Mouse (Mus musculus) lung, embryonic 14.5 days (tissue): ENCODE results near the gene Eif2b4. TPM values are rescaled to one million over a fixed set of nuclear protein-coding genes. Genes with fewer than 3 reads are reported as not detected.

Experiments
- ATAC-seq: fragments of 200-750 bp; cut with Nextera tagmentation; 2 replicates; pipeline ENCODE4 v1.8.0; 2017; ENCODE audit warnings: mild to moderate bottlenecking, moderate TSS enrichment, moderate library complexity; ENCODE audit not compliant: insufficient read depth
- DNase-seq: peaks from one replicate; pipeline ENCODE4 v3.0.0-alpha.2; 2015
- H3K27ac ChIP-seq: fragments of 300-500 bp; sonication (generic); 2 replicates; pipeline ENCODE4 v1.5.1; 2014; ENCODE audit warnings: low read depth, mild to moderate bottlenecking, moderate library complexity
- H3K27me3 ChIP-seq: fragments of 300-500 bp; sonication (generic); 2 replicates; pipeline ENCODE4 v1.6.1; 2014; ENCODE audit warnings: low read length, control low read depth; ENCODE audit not compliant: insufficient read depth
- H3K36me3 ChIP-seq: fragments of 300-500 bp; sonication (generic); 2 replicates; pipeline ENCODE4 v1.6.1; 2014; ENCODE audit warnings: control low read depth; ENCODE audit not compliant: insufficient read depth
- H3K4me1 ChIP-seq: fragments of 300-500 bp; sonication (generic); 2 replicates; pipeline ENCODE4 v1.6.1; 2014; ENCODE audit warnings: antibody characterized with exemption, control low read depth; ENCODE audit not compliant: insufficient read depth
- H3K4me2 ChIP-seq: fragments of 300-500 bp; sonication (generic); 2 replicates; pipeline ENCODE4 v1.6.1; 2014; ENCODE audit warnings: mild to moderate bottlenecking
- H3K4me3 ChIP-seq: fragments of 300-500 bp; sonication (generic); 2 replicates; pipeline ENCODE4 v1.5.1; 2014; ENCODE audit warnings: low read depth, low read length
- H3K9ac ChIP-seq: fragments of 300-500 bp; sonication (generic); 2 replicates; pipeline ENCODE4 v1.6.1; 2014
- H3K9me3 ChIP-seq: fragments of 300-500 bp; sonication (generic); 2 replicates; pipeline ENCODE4 v1.6.1; 2016; ENCODE audit warnings: low read depth, low read length, control low read depth
- CTCF ChIP-seq: IDR thresholded peaks from 2 replicates; pipeline ENCODE4 v1.5.1; 2016; ENCODE audit warnings: antibody characterized with exemption, low read depth
- WGBS: fragments of 180-500 bp; shearing (Covaris S2); extraction: QIAGEN DNeasy Blood & Tissue Kit; methylation state at CpG from one replicate; pipeline ENCODE4 v1.1.7; 2014; 5-methylcytosine and 5-hydroxymethylcytosine counted together
- polyA plus RNA-seq: library from polyadenylated mRNA; unstranded; fragments of >200 nt; fragmentation: Nextera tagmentation; extraction: Ambion mirVana; gene quantifications from 2 replicates; pipeline ENCODE4 v1.2.1, GENCODE M21; 2014

The Eif2b4 gene
- polyA plus RNA-seq, 1 experiment from 2014 or later = 64.2 TPM

DNA sequence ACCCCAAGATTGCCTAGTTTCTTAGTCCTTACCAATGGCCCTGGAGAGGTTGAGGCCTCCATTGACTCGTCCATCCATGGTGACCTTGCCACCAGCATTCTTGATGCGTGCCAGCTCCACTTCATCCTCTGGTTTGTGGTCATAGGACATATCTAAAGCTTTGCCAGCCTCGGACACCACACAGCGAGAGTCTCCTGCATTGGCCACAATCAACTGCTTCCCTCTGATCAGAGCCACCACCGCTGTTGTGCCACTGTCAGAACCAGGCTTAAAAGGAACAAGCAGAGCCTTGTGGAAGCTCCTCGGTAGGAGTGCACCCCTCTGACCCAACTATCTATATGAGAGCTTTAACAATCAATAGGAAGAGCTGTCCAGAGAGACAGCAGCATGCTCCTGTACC, 11.2 kb upstream of the Eif2b4 start:
- Histone ChIP-seq H3K27me3 (no peaks in the 10 kb centered on the region), H3K9me3 (peaks cover 6% of the 10 kb centered on the region; the same call in 1 of the 2 replicates)

DNA sequence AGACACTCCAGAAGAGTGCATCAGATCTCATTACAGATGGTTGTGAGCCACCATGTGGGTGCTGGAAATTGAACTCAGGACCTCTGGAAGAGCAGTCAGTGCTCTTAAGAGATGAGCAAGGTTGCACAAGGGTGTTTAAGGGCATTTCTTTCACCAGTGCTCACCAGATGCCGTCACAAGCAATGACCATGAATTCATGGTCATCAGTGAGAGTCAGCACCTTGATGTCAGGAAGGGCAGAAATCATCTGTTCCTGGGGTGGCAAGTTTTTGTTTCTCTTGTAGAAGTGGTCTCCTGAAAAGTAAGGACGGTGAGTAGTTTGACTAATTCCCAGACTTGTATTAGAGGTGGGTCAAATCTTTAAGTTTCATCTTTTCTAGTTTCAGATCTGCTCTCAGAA, 10.6 kb upstream of the Eif2b4 start:
- no peak for TF ChIP-seq CTCF
- Histone ChIP-seq H3K27ac (no peak overlapping the region), H3K27me3 (no peaks in the 10 kb centered on the region), H3K9ac (no peak overlapping the region), H3K4me2 (no peak overlapping the region), H3K9me3 (peaks cover 6% of the 10 kb centered on the region; the same call in 1 of the 2 replicates), H3K36me3 (peaks cover 82% of the 10 kb centered on the region), H3K4me1 (peaks cover 4% of the 10 kb centered on the region; the same call in 1 of the 2 replicates), H3K4me3 (no peak overlapping the region)
- ATAC-seq (no peak), DNase-seq (no peak)
- WGBS = 88% methylated on average over 2 of the region's 2 CpGs

More for the DNA sequence above, 11.2 kb upstream of the Eif2b4 start:
- no peak for ATAC-seq
- no peak overlapping the region for H3K4me2 ChIP-seq
- no peak for TF ChIP-seq CTCF
- no peak for DNase-seq
- 96% methylated on average over 6 of the region's 6 CpGs for WGBS
- H3K4me3 ChIP-seq = no peak overlapping the region
- no peak overlapping the region for H3K27ac ChIP-seq
- peaks cover 76% of the 10 kb centered on the region for H3K36me3 ChIP-seq
- H3K9ac ChIP-seq = no peak overlapping the region
- peaks cover 4% of the 10 kb centered on the region; the same call in 1 of the 2 replicates for H3K4me1 ChIP-seq

DNA sequence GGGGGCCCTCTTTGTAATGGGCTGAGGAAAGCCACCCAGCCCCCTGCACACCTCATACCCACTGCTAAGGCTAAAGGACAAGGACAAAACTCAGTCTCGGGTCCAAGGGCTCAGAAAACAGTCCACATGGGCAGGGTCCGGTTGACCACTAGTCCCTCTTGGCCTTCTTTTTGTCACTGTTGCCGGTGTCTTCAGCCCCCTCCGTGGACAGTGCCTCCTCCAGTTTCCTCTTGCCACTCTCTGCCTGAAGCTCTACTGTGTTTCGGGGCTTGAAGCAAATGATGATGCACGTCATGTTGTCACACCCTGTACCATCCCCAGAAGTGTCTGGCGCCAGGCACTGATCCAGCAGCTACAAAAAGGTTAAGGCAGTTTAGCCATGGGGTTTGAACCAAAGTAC, 9.7 kb upstream of the Eif2b4 start:
- H3K4me3 ChIP-seq = peak overlapping the region; percentile 83
- peak overlapping the region; percentile 55 for H3K27ac ChIP-seq
- no peaks in the 10 kb centered on the region for H3K27me3 ChIP-seq
- peak overlapping the region; percentile 42 for H3K9ac ChIP-seq
- peaks cover 4% of the 10 kb centered on the region; the same call in 1 of the 2 replicates for H3K4me1 ChIP-seq
- peaks cover 6% of the 10 kb centered on the region; the same call in 1 of the 2 replicates for H3K9me3 ChIP-seq
- peak overlapping the region; percentile 63 for H3K4me2 ChIP-seq
- TF ChIP-seq CTCF = no peak
- WGBS = 84% methylated on average over 7 of the region's 7 CpGs
- no peak for ATAC-seq
- peaks cover 82% of the 10 kb centered on the region for H3K36me3 ChIP-seq
- DNase-seq = no peak

DNA sequence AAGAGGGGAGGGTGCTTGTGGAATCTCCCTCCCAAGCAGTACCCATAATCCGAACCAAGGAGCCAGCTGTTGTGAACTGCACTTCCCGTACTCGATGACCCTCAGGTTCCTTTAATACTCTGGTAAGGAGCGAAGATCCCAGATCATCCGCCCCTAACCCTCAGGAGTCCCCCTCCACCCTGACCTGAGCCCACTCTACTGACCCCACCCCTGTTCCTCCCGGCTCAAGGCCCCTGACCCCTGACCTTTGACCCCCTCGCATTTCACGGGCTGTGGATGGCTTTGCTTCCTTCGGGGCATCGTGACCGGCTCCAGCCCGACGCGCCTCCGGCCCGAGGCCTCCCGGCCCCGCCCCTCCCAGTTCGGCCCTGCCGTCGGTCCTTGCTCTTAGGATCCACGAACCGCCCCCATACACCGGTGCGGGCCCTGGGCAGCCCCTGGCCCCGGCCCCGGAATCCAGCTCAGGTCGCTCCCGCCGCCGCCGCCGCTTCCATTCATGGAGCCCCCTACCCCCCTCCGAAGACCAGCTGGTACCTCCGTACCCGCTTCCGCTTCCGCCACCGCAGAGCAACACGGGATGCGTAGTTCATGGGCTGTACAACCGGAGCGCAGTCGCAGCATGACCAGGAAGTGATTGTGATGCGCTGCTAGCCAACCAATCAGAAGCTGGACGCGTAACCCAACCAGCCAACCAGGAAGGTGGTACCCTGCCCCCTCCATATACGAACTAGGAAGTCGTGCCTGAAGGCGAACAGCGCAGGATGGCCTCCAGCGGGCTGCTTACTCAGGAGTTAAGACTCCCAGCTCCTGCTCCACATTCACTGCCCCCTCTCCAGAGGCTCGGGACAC, 8.7 kb upstream of the Eif2b4 start, which contains the start of gene Zfp513:
Zfp513 (minus strand) TSS at position 562 of the 849 bp plus-strand sequence.
- WGBS = under 1% methylated on average over 53 of the region's 53 CpGs
- peaks cover 4% of the 10 kb centered on the region; the same call in 1 of the 2 replicates for H3K4me1 ChIP-seq
- H3K4me3 ChIP-seq = peak within 1 kb of the TSS; percentile 83

DNA sequence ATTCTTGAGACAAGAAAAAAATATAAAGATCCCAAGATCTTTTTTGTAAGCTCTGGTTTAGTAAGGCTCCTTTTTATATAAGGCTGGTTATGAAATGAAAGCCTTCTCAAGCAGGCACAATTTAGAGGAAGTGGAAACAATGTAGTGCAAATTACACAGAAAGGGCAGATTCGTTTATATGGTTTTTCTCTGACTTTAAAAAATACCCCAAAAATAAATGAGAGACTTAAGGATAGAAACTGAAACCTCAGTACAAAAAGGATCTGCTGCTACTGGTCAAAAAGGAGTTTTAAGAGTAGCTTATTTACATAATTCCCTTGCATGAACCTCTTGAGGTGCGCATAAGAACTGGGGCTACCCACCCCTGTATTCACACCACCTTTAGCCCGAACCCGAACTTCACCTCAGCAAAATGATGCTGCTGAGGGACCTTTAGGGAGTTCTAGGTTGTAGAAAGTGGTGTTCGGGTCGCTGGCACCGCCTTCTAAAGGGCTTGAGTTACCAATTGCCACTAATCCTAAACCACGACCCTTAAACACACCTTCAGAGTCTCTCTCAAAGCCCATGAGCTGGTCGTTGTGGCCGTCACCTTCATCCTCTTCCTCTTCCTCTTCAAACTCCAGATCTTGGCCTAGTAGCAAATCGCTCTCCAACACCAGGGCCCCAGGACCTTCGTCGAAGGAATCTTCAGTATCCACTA, 8.0 kb upstream of the Eif2b4 start:
- Histone ChIP-seq H3K9me3 (peaks cover 6% of the 10 kb centered on the region; the same call in 1 of the 2 replicates), H3K4me1 (peaks cover 4% of the 10 kb centered on the region; the same call in 1 of the 2 replicates)
- WGBS = 18% methylated on average over 13 of the region's 13 CpGs

More for the DNA sequence above, 8.7 kb upstream of the Eif2b4 start, which contains the start of gene Zfp513:
- peaks cover 83% of the 10 kb centered on the region for H3K36me3 ChIP-seq
- DNase-seq = peak; percentile 98
- peak within 1 kb of the TSS; percentile 83 for H3K9ac ChIP-seq
- H3K4me2 ChIP-seq = peak within 1 kb of the TSS; percentile 90
- ATAC-seq = peak; percentile 98
- no peaks in the 10 kb centered on the region for H3K27me3 ChIP-seq
- no peak for TF ChIP-seq CTCF
- H3K9me3 ChIP-seq = peaks cover 6% of the 10 kb centered on the region; the same call in 1 of the 2 replicates
- H3K27ac ChIP-seq = peak within 1 kb of the TSS; percentile 65

DNA sequence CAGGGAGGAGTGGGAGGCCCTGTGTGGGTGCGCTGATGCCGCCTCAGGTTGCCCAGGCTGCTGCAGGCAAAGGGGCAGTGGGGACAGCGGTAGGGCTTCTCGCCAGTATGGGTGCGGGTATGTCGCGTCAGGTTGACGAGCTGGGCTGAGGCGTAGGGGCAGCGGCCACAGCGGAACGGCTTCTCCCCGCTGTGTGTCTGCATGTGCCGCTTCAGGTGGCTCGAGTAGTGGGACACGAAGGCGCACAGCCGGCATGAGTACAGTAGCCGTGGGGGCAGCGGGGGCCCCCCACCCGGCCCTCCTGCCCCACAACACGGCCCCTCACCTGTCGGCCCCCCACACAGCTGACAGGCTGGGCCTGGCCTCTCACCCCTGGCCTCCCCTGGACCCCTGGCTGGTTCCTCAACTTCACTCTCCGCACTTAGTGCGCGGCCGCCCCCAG, 7.1 kb upstream of the Eif2b4 start:
- 86% methylated on average over 27 of the region's 27 CpGs for WGBS
- TF ChIP-seq CTCF = no peak
- H3K4me2 ChIP-seq = peak overlapping the region; percentile 90; the same call in 1 of the 2 replicates
- peak overlapping the region; percentile 83; the same call in 1 of the 2 replicates for H3K4me3 ChIP-seq
- H3K27ac ChIP-seq = no peak overlapping the region
- H3K9me3 ChIP-seq = peaks cover 6% of the 10 kb centered on the region; the same call in 1 of the 2 replicates
- no peak for ATAC-seq
- H3K36me3 ChIP-seq = peaks cover 84% of the 10 kb centered on the region
- no peak for DNase-seq
- H3K9ac ChIP-seq = peak overlapping the region; percentile 83; the same call in 1 of the 2 replicates
- H3K27me3 ChIP-seq = no peaks in the 10 kb centered on the region
- H3K4me1 ChIP-seq = peaks cover 4% of the 10 kb centered on the region; the same call in 1 of the 2 replicates

More for the DNA sequence above, 8.0 kb upstream of the Eif2b4 start:
- Histone ChIP-seq H3K27ac (peak overlapping the region; percentile 65; the same call in 1 of the 2 replicates), H3K4me2 (peak overlapping the region; percentile 90), H3K4me3 (peak overlapping the region; percentile 83), H3K27me3 (no peaks in the 10 kb centered on the region), H3K36me3 (peaks cover 84% of the 10 kb centered on the region), H3K9ac (peak overlapping the region; percentile 83)
- DNase-seq (no peak), ATAC-seq (no peak)
- TF ChIP-seq CTCF = no peak
